Mouse (Mus musculus): ENCODE data around the gene Gm49320. TPM values are rescaled to one million over a fixed set of nuclear protein-coding genes. Genes with fewer than 3 reads are reported as not detected.
"Not testable (repeated sequence)": the region's sequence is repeated elsewhere in the genome, so short reads cannot be mapped to it uniquely, and the experiment has no call there.

The Gm49320 gene
- total RNA-seq, 2 experiments from 2014 or later: 0.18 TPM; not detected in 1

GRCm38 (mm10) chr8:4255471-4255870 lies 16.8 kb downstream of the Gm49320 start:
- intact Hi-C loops (cut with DNase I; ENCODE audit: low total_unique reads): not testable (repeated sequence)

DNA sequence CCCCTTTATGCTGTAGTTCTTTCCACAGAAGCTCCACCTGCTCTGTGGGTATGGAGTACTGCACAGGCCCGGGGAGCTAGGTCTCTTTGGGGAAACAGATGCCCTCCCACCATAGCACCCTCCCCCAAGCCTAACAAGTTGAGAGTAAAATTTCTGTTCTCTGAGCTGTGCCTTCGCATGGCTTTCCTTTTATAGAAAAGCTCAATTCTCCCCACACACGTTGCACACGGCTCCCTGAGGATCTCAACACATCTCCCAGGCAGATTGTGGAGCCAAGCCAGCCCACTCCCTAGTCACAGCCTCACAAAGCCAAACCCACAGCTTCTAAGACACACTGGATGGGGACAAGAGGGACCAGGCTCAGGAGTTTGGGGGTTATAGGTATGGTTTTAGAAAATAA lies 18.2 kb downstream of the Gm49320 start:
- no peak for DNase-seq
- intact Hi-C loops (cut with DNase I; ENCODE audit: low total_unique reads): no loop called here

More at GRCm38 (mm10) chr8:4255471-4255870, 16.8 kb downstream of the Gm49320 start:
- DNase-seq: not testable (repeated sequence)

DNA sequence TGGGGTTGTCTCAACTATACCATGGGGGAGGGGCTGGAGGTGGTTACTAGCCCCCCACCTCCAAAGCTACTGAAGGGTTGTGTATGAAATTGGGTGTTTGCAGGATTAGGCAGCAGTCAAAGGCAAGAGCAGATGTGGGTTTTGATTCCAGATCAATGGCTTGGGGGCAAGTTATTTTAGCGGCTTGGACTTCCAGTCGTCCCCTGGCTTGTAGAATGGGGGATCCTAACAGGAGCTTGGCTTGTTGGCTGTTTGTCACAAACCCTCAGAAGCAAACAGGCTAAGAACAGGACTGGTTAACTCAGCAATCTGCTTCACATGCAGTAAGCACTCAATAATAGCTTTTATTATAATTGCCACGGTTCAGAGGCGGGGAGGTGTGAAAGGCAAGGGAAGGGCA lies 18.7 kb downstream of the Gm49320 start:
- no peak for DNase-seq
- intact Hi-C loops (cut with DNase I; ENCODE audit: low total_unique reads): no loop called here

- peak; percentile 78 for DNase-seq
- intact Hi-C loops (cut with DNase I; ENCODE audit: low total_unique reads): no loop called here
These were observed 19.6 kb downstream of the Gm49320 start for GRCm38 (mm10) chr8:4258233-4258632.

DNA sequence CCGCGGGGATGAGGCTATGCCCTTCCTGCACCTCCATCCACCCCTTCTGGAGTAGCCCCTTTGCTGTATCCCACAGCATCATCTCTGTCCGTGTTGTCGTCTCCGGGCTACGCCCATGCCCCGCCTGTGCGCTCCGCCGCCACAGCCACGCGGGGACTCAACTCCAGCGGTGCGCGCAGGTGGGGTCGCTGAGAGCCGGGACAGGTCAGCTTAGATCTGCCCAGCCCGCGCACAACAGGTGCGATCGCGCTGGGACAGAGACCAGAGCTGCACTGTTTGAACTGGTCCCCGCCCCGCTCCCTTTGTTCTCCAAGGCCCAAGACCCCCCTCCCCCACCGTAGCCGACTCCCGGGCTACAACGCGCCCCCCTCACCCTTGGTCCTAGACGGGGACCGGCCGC lies 20.0 kb downstream of the Gm49320 start:
- intact Hi-C loops (cut with DNase I; ENCODE audit: low total_unique reads): no loop called here
- no peak for DNase-seq

- intact Hi-C loops (cut with DNase I; ENCODE audit: low total_unique reads): no loop called here
- peak; percentile 92 for DNase-seq
These were observed 20.6 kb downstream of the Gm49320 start, which contains the start of gene Ctxn1 for GRCm38 (mm10) chr8:4259125-4259804. Gene Ctxn1 (minus strand): TSS chr8:4259274.

DNA sequence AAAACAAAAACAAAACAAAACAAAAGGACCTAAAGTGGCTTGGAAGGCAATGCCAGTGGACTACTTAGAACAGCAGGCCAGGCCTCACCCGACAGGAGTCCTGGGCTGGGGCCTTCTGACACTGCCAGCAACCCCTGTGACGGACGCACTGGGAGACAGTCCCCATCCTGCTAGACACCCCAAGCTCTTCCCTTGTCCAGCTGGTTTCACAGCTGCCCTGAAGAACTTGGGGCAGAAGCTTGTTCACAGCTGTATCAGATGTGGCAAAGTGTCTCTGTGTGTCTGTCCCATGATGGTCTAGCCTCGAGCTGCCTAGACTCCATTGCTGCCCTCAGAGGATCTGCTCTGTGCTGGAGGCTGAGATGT lies 21.1 kb downstream of the Gm49320 start:
- intact Hi-C loops (cut with DNase I; ENCODE audit: low total_unique reads): loop anchor here (5.0 kb wide), 1 partner anchor 63 kb away; no protein-coding TSS in a partner anchor
- DNase-seq: no peak

- no peak for DNase-seq
- intact Hi-C loops (cut with DNase I; ENCODE audit: low total_unique reads): loop anchor here (5.0 kb wide), 1 partner anchor 59 kb away; no protein-coding TSS in a partner anchor
These were observed 24.6 kb downstream of the Gm49320 start for GRCm38 (mm10) chr8:4263105-4263791.

DNA sequence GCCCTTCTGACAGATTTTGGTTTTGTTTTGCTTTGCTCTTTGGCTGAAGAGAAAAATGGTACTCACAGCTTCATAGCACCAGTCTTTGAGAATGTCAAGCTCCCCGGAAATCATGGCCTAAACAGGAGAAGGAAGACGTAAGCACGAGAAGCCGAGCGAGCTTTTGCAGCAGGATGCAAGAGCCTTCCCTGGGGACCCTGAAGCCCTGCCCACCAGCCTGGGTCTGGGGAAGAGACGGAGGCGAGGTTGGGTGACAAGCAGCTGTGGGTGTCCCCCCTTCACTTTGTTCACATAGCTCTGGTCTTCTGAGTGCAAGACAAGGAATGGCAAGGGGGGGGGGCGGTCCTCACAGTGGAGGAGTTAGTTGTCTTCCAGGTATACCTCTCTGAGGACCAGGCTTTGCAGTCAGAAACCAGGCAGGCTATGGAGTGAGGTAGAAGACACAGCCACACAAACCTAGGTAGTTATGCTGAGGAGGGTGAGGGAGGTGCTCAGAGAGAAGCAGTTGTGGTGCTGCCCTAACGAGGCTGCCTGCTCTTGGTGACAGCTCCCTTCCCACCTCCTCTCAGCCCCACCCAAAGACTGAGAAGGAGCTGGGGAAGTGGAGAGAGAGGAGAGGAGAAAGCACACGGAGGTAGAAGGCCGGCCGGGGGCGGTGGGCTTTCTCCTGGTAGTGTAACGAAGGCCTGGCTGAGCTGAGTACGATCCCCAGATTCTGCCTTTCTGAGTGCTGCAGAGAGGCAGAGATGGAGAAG lies 26.7 kb downstream of the Gm49320 start:
- DNase-seq: no peak
- intact Hi-C loops (cut with DNase I; ENCODE audit: low total_unique reads): no loop called here

DNA sequence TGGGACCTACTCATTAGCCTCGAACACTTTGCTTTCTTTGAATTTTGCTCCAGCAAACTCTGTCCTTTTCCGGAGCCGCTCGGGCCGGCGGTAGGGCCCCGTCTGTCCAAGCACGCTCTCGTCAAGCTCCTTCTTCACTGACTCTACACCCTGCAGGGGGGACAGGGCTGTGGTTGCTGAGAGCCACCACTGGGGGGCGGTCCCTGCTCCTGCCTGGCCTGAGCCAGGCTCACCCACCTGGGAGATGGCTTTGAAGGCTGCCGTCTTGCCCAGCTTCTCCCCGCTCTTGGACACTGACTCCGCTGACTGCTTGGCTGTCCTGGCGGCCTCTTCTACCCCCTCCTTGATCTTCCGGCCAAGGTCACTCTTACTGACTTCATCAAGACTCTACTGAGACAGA lies 29.0 kb downstream of the Gm49320 start:
- no peak for DNase-seq
- intact Hi-C loops (cut with DNase I; ENCODE audit: low total_unique reads): no loop called here

GRCm38 (mm10) chr8:4269609-4270008 lies 30.9 kb downstream of the Gm49320 start:
- intact Hi-C loops (cut with DNase I; ENCODE audit: low total_unique reads): no loop called here
- no peak for DNase-seq

DNA sequence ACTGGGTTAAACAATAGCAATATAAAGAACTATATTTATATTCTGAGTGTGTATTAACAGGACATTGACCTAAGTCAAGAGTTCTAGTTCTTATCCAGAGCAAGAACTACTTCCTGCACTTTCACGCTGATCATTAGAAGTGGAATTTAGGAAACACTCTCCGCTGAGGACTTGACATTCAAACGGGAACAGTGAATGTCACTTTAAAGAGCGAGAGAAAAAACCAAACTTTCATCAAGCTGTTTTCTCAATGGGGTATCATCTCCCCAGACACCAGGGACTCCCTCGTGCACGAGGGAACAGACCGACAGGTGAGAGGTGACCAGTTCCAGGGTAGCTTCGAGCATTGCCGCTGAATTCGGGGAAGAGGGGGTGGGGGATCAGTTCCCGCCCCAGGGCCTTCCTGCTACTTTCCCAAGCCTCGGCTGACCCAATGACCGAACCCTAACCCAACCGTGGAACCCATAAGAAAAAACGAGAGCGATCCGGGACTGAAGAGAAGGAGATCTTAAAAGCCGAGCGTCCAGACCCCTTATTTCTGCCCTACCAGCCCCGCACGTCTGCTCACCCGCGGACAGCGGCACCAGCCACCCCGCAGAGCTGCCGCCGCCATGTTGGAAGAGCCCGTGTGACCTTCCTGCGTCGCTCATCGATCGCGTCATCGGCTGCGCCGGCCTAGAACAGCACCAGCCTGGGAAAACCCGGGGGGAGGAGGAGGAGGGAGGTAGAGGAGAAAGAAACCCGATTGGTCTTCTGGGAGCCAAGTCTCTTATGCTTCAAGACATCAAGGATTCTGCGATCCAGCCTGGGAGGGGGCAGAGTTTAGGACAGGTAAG lies 36.8 kb downstream of the Gm49320 start, which contains the start of gene Timm44:
Gene Timm44, minus strand, starts transcription at position 639 of the 836 bp plus-strand sequence.
- intact Hi-C loops (cut with DNase I; ENCODE audit: low total_unique reads): no loop called here
- DNase-seq: peak; percentile 96

DNA sequence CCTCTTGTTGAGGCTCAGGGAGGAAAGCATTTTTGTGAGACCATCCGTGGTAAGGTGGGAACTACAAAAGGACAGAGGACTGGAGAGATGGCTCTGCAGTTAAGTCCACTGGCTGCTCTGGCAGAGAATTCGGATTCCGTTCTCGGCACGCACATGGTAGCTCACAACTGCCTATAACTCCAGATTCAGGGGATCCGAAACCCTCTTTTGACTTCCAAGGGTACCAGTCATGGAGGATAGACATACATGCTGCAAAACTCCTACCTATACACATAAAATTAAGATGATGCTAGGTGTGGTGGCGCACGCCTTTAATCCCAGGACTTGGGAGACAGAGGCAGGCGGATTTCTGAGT lies 37.4 kb downstream of the Gm49320 start:
- intact Hi-C loops (cut with DNase I; ENCODE audit: low total_unique reads): no loop called here
- no peak for DNase-seq

- DNase-seq: no peak
- intact Hi-C loops (cut with DNase I; ENCODE audit: low total_unique reads): no loop called here
These were observed 54.1 kb downstream of the Gm49320 start for GRCm38 (mm10) chr8:4292738-4293137.

DNA sequence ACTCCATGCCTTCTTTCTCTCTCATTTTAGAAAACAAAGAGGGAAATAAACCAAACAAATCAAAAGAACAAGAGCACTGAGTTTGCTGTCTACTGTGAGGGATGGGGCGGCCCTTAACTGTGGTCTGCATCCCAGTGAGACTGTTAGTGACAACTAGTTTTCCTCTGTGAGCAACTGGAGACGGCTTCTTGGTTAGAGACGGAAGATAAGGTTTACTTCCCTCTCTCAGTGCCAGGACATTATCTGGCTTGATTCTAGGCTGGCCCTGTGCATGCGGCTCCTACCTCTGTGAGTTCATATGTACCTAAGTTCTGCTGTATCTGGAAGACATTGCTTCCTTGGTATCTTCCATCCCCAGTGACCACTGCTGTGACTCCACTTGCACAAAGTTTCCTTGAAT lies 59.2 kb downstream of the Gm49320 start:
- intact Hi-C loops (cut with DNase I; ENCODE audit: low total_unique reads): no loop called here
- no peak for DNase-seq

Other genes with a start within 250 kb of the Gm49320 start
- gene Cd209f, start 133.0 kb upstream of the Gm49320 start, total RNA-seq (2021): 1 to 10 TPM; 1.2 to 2.8 TPM
- under 1 TPM in 1 of 2 experiments, not detected in 1; 0.45 TPM for gene Cd209g, start 104.8 kb upstream of the Gm49320 start, total RNA-seq (2021)
- gene Evi5l, start 72.3 kb upstream of the Gm49320 start, total RNA-seq (2021): 10 to 100 TPM; 11.1 to 12.4 TPM
- gene Prr36, start 21.4 kb upstream of the Gm49320 start, total RNA-seq (2021): under 1 TPM; 0.07 to 0.12 TPM
- under 1 TPM in 1 of 2 experiments, not detected in 1; 0.04 TPM for gene Lrrc8e, start 12.0 kb upstream of the Gm49320 start, total RNA-seq (2021)
- 10 to 100 TPM; 60.5 to 74.6 TPM for gene Map2k7, start 125 bp upstream of the Gm49320 start, total RNA-seq (2021)
- 1 to 10 TPM; 1.8 to 3.4 TPM for gene Tgfbr3l, start 9.3 kb downstream of the Gm49320 start, total RNA-seq (2021)
- 10 to 100 TPM; 10.1 to 12.2 TPM for gene Snapc2, start 14.2 kb downstream of the Gm49320 start, total RNA-seq (2021)
- gene Ctxn1, start 20.4 kb downstream of the Gm49320 start, total RNA-seq (2021): 1 to 10 TPM; 1.4 to 2.5 TPM
- 10 to 100 TPM; 67.8 to 82.1 TPM for gene Timm44, start 37.0 kb downstream of the Gm49320 start, total RNA-seq (2021)
- 1 to 10 TPM; 8.7 to 9.4 TPM for gene Ccl25, start 86.3 kb downstream of the Gm49320 start, total RNA-seq (2021)
- gene Elavl1, start 86.5 kb downstream of the Gm49320 start, total RNA-seq (2021): 10 to 100 TPM; 42.6 to 47.7 TPM

Data from gastrocnemius, postnatal 14 days (tissue).